Comparison of ENCODE assay signal across 10 mouse cellular contexts in genomic region chr17:70363561-70363960, GRCm38 (mm10).
A peak's percentile ranks its signal among the peaks of the same experiment; 100 is the strongest.
DNase-seq lines count a peak whose midpoint lies in the region; ATAC-seq lines count a peak whose summit lies in the region.
"Had no signal": no experiment of that assay in that cellular context is flagged by ENCODE, and none has a peak within 500 bp of the region (broad histone marks: within the 10 kb centered on the region; RNA-seq: fewer than 3 reads in every experiment).

No protein-coding gene starts in this region.

- peak; percentile 99 for ATAC-seq in cerebellum, adult (ENCODE audit: insufficient number of reproducible peaks, low FRiP score, low TSS enrichment)

- peak; percentile 33 for DNase-seq in heart, adult 11 months
- no peak for DNase-seq in heart, postnatal 36 days
- DNase-seq in frontal cortex, postnatal 14 days (ENCODE audit: low spot score in 2 of 2) = peak; percentile 36 to 39
- peak; percentile 57 to 65 for DNase-seq in left cerebral cortex, postnatal 36 days (ENCODE audit: low spot score in 2 of 2)
- no peak for DNase-seq in urinary bladder, postnatal 36 days (ENCODE audit: low spot score in 2 of 2)
- DNase-seq in natural killer cell, adult 2 months (ENCODE audit: low spot score in 2 of 2) = no peak
- DNase-seq in adrenal gland, postnatal 36 days = no peak
- DNase-seq: lung, postnatal 4 days; thymus, adult 18-20 months had no signal

- intact Hi-C loops in heart, postnatal 36 days (cut with DNase I) = no loop called here
- intact Hi-C loops in left cerebral cortex, postnatal 36 days (cut with DNase I) = no loop called here

Comparison
In these comparisons a context has a peak if more than half of its experiments do, and no peak if none do; other contexts are left out.
1. DNase-seq: peak in heart, adult 11 months (single experiment), frontal cortex, postnatal 14 days (2 of 2) and left cerebral cortex, postnatal 36 days (2 of 2); none in heart, postnatal 36 days (0 of 2), urinary bladder, postnatal 36 days (0 of 2), natural killer cell, adult 2 months (0 of 2) and adrenal gland, postnatal 36 days (0 of 2).